Mouse (Mus musculus) right cerebral cortex, postnatal 4 days (tissue): Measurements from ENCODE around the gene Mbtd1.

Experiments
- DNase-seq: peaks from one replicate; pipeline ENCODE4 v3.0.0-alpha.2; 2022

Gene Mbtd1

GRCm38 (mm10) chr11:93950045-93950444 is 64.4 kb downstream of the Mbtd1 start:
- no peak for DNase-seq

GRCm38 (mm10) chr11:93952376-93952775 is 66.7 kb downstream of the Mbtd1 start:
- no peak for DNase-seq

- no peak for DNase-seq
Observed at GRCm38 (mm10) chr11:93954738-93955255, 69.1 kb downstream of the Mbtd1 start.

- DNase-seq = peak; percentile 86
Observed at GRCm38 (mm10) chr11:93955256-93956150, 69.9 kb downstream of the Mbtd1 start.

- DNase-seq = no peak
Observed at GRCm38 (mm10) chr11:93956159-93956558, 70.5 kb downstream of the Mbtd1 start, which contains the start of gene Nme2. TSS of gene Nme2 (minus strand) at chr11:93956259.

- no peak for DNase-seq
Observed at GRCm38 (mm10) chr11:93957031-93957555, 71.4 kb downstream of the Mbtd1 start.

- DNase-seq = no peak
Observed at GRCm38 (mm10) chr11:93957746-93958145, 72.1 kb downstream of the Mbtd1 start.

- no peak for DNase-seq
Observed at GRCm38 (mm10) chr11:93961482-93961881, 75.8 kb downstream of the Mbtd1 start.

- no peak for DNase-seq
Observed at GRCm38 (mm10) chr11:93963013-93963412, 77.4 kb downstream of the Mbtd1 start.

GRCm38 (mm10) chr11:93965391-93965790 is 79.7 kb downstream of the Mbtd1 start:
- no peak for DNase-seq

- no peak for DNase-seq
Observed at GRCm38 (mm10) chr11:93967381-93967780, 81.7 kb downstream of the Mbtd1 start.

- peak; percentile 97 for DNase-seq
Observed at GRCm38 (mm10) chr11:93968005-93968847, 82.6 kb downstream of the Mbtd1 start, which contains the start of the genes Gm20390 and Nme1. TSS of gene Gm20390 (minus strand) at chr11:93968293. TSS of gene Nme1 (minus strand) at chr11:93968521.

- DNase-seq = no peak
Observed at GRCm38 (mm10) chr11:93968848-93969128, 83.1 kb downstream of the Mbtd1 start.

- DNase-seq = no peak
Observed at GRCm38 (mm10) chr11:93969171-93969570, 83.5 kb downstream of the Mbtd1 start.

GRCm38 (mm10) chr11:93969799-93970198 is 84.1 kb downstream of the Mbtd1 start:
- no peak for DNase-seq

- DNase-seq = no peak
Observed at GRCm38 (mm10) chr11:93972951-93973350, 87.3 kb downstream of the Mbtd1 start.

GRCm38 (mm10) chr11:93979502-93980049 is 93.9 kb downstream of the Mbtd1 start:
- DNase-seq = no peak

GRCm38 (mm10) chr11:93984619-93985018 is 99.0 kb downstream of the Mbtd1 start:
- no peak for DNase-seq

- no peak for DNase-seq
Observed at GRCm38 (mm10) chr11:93985265-93985664, 99.6 kb downstream of the Mbtd1 start.

GRCm38 (mm10) chr11:93986298-93986697 is 100.6 kb downstream of the Mbtd1 start:
- no peak for DNase-seq

- no peak for DNase-seq
Observed at GRCm38 (mm10) chr11:93987026-93987425, 101.4 kb downstream of the Mbtd1 start.

GRCm38 (mm10) chr11:93987625-93988327 is 102.1 kb downstream of the Mbtd1 start:
- no peak for DNase-seq
